Mouse (Mus musculus): ENCODE data around the gene Atp5f1. TPM values are rescaled to one million over a fixed set of nuclear protein-coding genes. Genes with fewer than 3 reads are reported as not detected.

Atp5f1 gene
- polyA plus RNA-seq, 1 experiment from 2014 or later, result 417 TPM

- no peak overlapping the region for H3K4me2 ChIP-seq (replicated peaks; ENCODE audit: low read depth, low read length)
- 89% methylated on average over 4 of the region's 4 CpGs for WGBS
- H3K27ac ChIP-seq (ENCODE audit: low read length), result no peak overlapping the region
- no peaks in the 10 kb centered on the region for H3K9me3 ChIP-seq (ENCODE audit: control insufficient read depth, low read depth, low read length)
- H3K36me3 ChIP-seq (ENCODE audit: control insufficient read depth, insufficient read depth, low read length), result peaks cover 10% of the 10 kb centered on the region
- no peaks in the 10 kb centered on the region for H3K27me3 ChIP-seq (ENCODE audit: control insufficient read depth, insufficient read depth, low read length)
- no peak overlapping the region for H3K4me3 ChIP-seq (ENCODE audit: low read depth, low read length)
- H3K9ac ChIP-seq (replicated peaks; ENCODE audit: low read depth, low read length), result no peak overlapping the region
- no peak for ATAC-seq (ENCODE audit: insufficient number of reproducible peaks, insufficient read depth, low FRiP score, low read depth)
- no peaks in the 10 kb centered on the region for H3K4me1 ChIP-seq (ENCODE audit: control insufficient read depth, insufficient read depth, low read length)
Observed at GRCm38 (mm10) chr3:105936111-105936510, 23.8 kb downstream of the Atp5f1 start.

- Histone ChIP-seq H3K9ac (replicated peaks; ENCODE audit: low read depth, low read length) (no peak overlapping the region), H3K4me2 (replicated peaks; ENCODE audit: low read depth, low read length) (no peak overlapping the region), H3K27ac (ENCODE audit: low read length) (no peak overlapping the region), H3K9me3 (ENCODE audit: control insufficient read depth, low read depth, low read length) (no peaks in the 10 kb centered on the region), H3K36me3 (ENCODE audit: control insufficient read depth, insufficient read depth, low read length) (0 out of 2 replicates have a peak, but pooled peaks cover 5% of the 10 kb centered on the region), H3K27me3 (ENCODE audit: control insufficient read depth, insufficient read depth, low read length) (no peaks in the 10 kb centered on the region), H3K4me3 (ENCODE audit: low read depth, low read length) (no peak overlapping the region), H3K4me1 (ENCODE audit: control insufficient read depth, insufficient read depth, low read length) (no peaks in the 10 kb centered on the region)
- 80% methylated on average over 5 of the region's 5 CpGs for WGBS
- no peak for ATAC-seq (ENCODE audit: insufficient number of reproducible peaks, insufficient read depth, low FRiP score, low read depth)
Observed at GRCm38 (mm10) chr3:105935033-105935432, 24.9 kb downstream of the Atp5f1 start.

DNA sequence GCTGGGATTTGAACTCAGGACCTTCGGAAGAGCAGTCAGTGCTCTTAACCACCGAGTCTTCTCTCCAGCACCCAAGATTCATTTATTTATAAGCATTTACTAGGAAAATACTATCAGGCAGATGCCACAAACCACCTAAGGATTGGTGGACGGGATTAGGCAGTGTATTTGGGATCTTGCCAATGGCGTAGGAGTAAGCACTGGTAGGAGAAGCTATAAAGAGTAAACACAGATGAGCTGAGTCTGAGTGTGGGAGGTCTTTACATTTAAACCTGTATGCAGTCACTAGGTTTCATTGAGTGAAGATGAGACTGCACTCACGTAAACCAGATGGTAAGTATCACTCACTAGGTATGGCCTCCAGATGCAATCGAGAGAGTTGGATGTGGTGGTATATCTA is 26.0 kb downstream of the Atp5f1 start:
- Histone ChIP-seq H3K27me3 (ENCODE audit: control insufficient read depth, insufficient read depth, low read length) (no peaks in the 10 kb centered on the region), H3K4me2 (replicated peaks; ENCODE audit: low read depth, low read length) (no peak overlapping the region), H3K36me3 (ENCODE audit: control insufficient read depth, insufficient read depth, low read length) (0 out of 2 replicates have a peak, but pooled peaks cover 5% of the 10 kb centered on the region), H3K9me3 (ENCODE audit: control insufficient read depth, low read depth, low read length) (no peaks in the 10 kb centered on the region), H3K27ac (ENCODE audit: low read length) (no peak overlapping the region), H3K4me1 (ENCODE audit: control insufficient read depth, insufficient read depth, low read length) (no peaks in the 10 kb centered on the region), H3K9ac (replicated peaks; ENCODE audit: low read depth, low read length) (no peak overlapping the region), H3K4me3 (ENCODE audit: low read depth, low read length) (no peak overlapping the region)
- no peak for ATAC-seq (ENCODE audit: insufficient number of reproducible peaks, insufficient read depth, low FRiP score, low read depth)
- WGBS, result 91% methylated on average over 6 of the region's 6 CpGs

- Histone ChIP-seq H3K27ac (ENCODE audit: low read length) (no peak within 1 kb of the TSS), H3K9me3 (ENCODE audit: control insufficient read depth, low read depth, low read length) (no peaks in the 10 kb centered on the region), H3K36me3 (ENCODE audit: control insufficient read depth, insufficient read depth, low read length) (no peaks in the 10 kb centered on the region), H3K9ac (replicated peaks; ENCODE audit: low read depth, low read length) (no peak within 1 kb of the TSS), H3K4me3 (ENCODE audit: low read depth, low read length) (no peak within 1 kb of the TSS), H3K4me1 (ENCODE audit: control insufficient read depth, insufficient read depth, low read length) (no peaks in the 10 kb centered on the region), H3K27me3 (ENCODE audit: control insufficient read depth, insufficient read depth, low read length) (no peaks in the 10 kb centered on the region), H3K4me2 (replicated peaks; ENCODE audit: low read depth, low read length) (no peak within 1 kb of the TSS)
- WGBS, result 85% methylated on average over 8 of the region's 8 CpGs
- ATAC-seq (ENCODE audit: insufficient number of reproducible peaks, insufficient read depth, low FRiP score, low read depth), result no peak
Observed at GRCm38 (mm10) chr3:105932240-105933071, 27.4 kb downstream of the Atp5f1 start, which contains the start of gene I830077J02Rik. I830077J02Rik (minus strand) TSS chr3:105932664.

DNA sequence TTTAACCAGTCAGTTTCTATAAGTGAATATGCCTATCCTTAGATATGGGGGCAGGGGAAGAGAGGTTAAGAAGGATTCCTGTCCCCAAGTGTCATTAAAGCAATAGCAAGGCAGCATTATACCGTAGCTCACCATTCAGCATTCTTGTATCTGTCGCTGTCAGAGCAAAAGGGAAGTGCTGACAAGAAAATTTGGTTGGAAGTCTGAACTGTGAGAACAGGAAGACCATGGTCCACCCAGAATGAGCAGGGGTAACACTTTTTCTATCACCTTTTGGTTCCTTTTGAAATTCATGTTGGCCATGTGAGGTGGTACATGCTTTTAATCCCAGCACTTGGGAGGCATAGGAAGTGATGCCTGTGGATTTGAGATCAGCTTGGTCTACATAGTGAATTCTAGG is 28.8 kb downstream of the Atp5f1 start:
- 84% methylated on average over 2 of the region's 2 CpGs for WGBS
- no peaks in the 10 kb centered on the region for H3K27me3 ChIP-seq (ENCODE audit: control insufficient read depth, insufficient read depth, low read length)
- H3K9ac ChIP-seq (replicated peaks; ENCODE audit: low read depth, low read length), result no peak overlapping the region
- H3K9me3 ChIP-seq (ENCODE audit: control insufficient read depth, low read depth, low read length), result no peaks in the 10 kb centered on the region
- H3K4me2 ChIP-seq (replicated peaks; ENCODE audit: low read depth, low read length), result no peak overlapping the region
- no peaks in the 10 kb centered on the region for H3K36me3 ChIP-seq (ENCODE audit: control insufficient read depth, insufficient read depth, low read length)
- no peak for ATAC-seq (ENCODE audit: insufficient number of reproducible peaks, insufficient read depth, low FRiP score, low read depth)
- H3K4me1 ChIP-seq (ENCODE audit: control insufficient read depth, insufficient read depth, low read length), result no peaks in the 10 kb centered on the region
- H3K27ac ChIP-seq (ENCODE audit: low read length), result no peak overlapping the region
- H3K4me3 ChIP-seq (ENCODE audit: low read depth, low read length), result no peak overlapping the region

GRCm38 (mm10) chr3:105929821-105930220 is 30.1 kb downstream of the Atp5f1 start:
- H3K27me3 ChIP-seq (ENCODE audit: control insufficient read depth, insufficient read depth, low read length), result no peaks in the 10 kb centered on the region
- H3K4me3 ChIP-seq (ENCODE audit: low read depth, low read length), result no peak overlapping the region
- no peaks in the 10 kb centered on the region for H3K9me3 ChIP-seq (ENCODE audit: control insufficient read depth, low read depth, low read length)
- H3K36me3 ChIP-seq (ENCODE audit: control insufficient read depth, insufficient read depth, low read length), result no peaks in the 10 kb centered on the region
- H3K9ac ChIP-seq (replicated peaks; ENCODE audit: low read depth, low read length), result no peak overlapping the region
- WGBS, result 75% methylated on average over 7 of the region's 7 CpGs
- no peaks in the 10 kb centered on the region for H3K4me1 ChIP-seq (ENCODE audit: control insufficient read depth, insufficient read depth, low read length)
- no peak overlapping the region for H3K4me2 ChIP-seq (replicated peaks; ENCODE audit: low read depth, low read length)
- H3K27ac ChIP-seq (ENCODE audit: low read length), result no peak overlapping the region
- ATAC-seq (ENCODE audit: insufficient number of reproducible peaks, insufficient read depth, low FRiP score, low read depth), result no peak

DNA sequence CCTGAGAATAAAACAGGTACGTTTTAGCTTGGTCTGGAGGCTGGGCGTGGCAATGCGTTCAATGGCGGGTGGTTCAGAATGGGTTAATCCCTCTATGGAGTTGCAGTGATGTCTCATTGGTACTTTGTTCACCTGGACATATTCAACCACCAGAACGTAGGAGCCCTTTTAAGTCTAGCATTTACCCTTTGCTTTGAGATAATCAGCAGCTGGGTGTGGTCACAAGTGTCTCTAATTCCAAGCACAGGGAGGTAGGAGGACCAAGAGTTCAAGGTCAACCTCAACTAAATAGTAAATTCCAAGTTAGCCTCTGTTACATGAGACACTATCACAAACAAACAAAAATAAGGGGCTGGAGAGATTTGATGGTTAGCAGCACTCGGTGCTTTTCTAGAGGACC is 31.1 kb downstream of the Atp5f1 start:
- Histone ChIP-seq H3K9ac (replicated peaks; ENCODE audit: low read depth, low read length) (no peak overlapping the region), H3K4me2 (replicated peaks; ENCODE audit: low read depth, low read length) (no peak overlapping the region), H3K4me1 (ENCODE audit: control insufficient read depth, insufficient read depth, low read length) (no peaks in the 10 kb centered on the region), H3K9me3 (ENCODE audit: control insufficient read depth, low read depth, low read length) (no peaks in the 10 kb centered on the region), H3K4me3 (ENCODE audit: low read depth, low read length) (no peak overlapping the region), H3K36me3 (ENCODE audit: control insufficient read depth, insufficient read depth, low read length) (no peaks in the 10 kb centered on the region), H3K27me3 (ENCODE audit: control insufficient read depth, insufficient read depth, low read length) (no peaks in the 10 kb centered on the region), H3K27ac (ENCODE audit: low read length) (no peak overlapping the region)
- 79% methylated on average over 6 of the region's 6 CpGs for WGBS
- no peak for ATAC-seq (ENCODE audit: insufficient number of reproducible peaks, insufficient read depth, low FRiP score, low read depth)

DNA sequence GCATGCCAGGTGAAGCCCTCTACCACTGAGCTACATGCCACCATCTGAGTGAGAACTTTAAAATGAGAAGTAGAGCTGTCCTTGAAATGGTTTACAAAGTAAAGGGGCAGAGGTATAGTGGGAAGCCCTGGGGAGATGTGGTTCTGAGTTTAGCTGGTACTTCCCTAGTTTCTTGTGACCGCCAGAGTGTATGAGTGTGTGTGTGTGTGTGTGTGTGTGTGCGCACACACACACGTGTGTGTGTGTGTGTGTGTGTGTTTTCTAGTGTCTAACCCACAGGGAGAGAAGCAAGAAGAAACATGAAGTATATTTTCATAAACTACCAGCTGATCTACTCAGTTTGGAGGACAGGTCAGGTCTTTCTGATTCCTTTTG is 31.7 kb downstream of the Atp5f1 start:
- Histone ChIP-seq H3K27ac (ENCODE audit: low read length) (no peak overlapping the region), H3K4me3 (ENCODE audit: low read depth, low read length) (no peak overlapping the region), H3K9ac (replicated peaks; ENCODE audit: low read depth, low read length) (no peak overlapping the region), H3K27me3 (ENCODE audit: control insufficient read depth, insufficient read depth, low read length) (no peaks in the 10 kb centered on the region), H3K9me3 (ENCODE audit: control insufficient read depth, low read depth, low read length) (no peaks in the 10 kb centered on the region), H3K4me1 (ENCODE audit: control insufficient read depth, insufficient read depth, low read length) (no peaks in the 10 kb centered on the region), H3K4me2 (replicated peaks; ENCODE audit: low read depth, low read length) (no peak overlapping the region), H3K36me3 (ENCODE audit: control insufficient read depth, insufficient read depth, low read length) (no peaks in the 10 kb centered on the region)
- ATAC-seq (ENCODE audit: insufficient number of reproducible peaks, insufficient read depth, low FRiP score, low read depth), result no peak
- 83% methylated on average over 3 of the region's 3 CpGs for WGBS
